Mouse (Mus musculus) hindbrain, embryonic 11.5 days (tissue): Measurements from ENCODE around the gene Slc7a5. TPM values are rescaled to one million over a fixed set of nuclear protein-coding genes. Genes with fewer than 3 reads are reported as not detected.

Experiments used
- ATAC-seq: fragments of 200-750 bp; cut with Nextera tagmentation; 2 replicates; pipeline ENCODE4 v1.8.0; 2017; ENCODE audit warnings: mild to moderate bottlenecking, moderate TSS enrichment, moderate library complexity; ENCODE audit not compliant: low FRiP score
- DNase-seq: peaks from one replicate; pipeline ENCODE4 v3.0.0-alpha.2; 2015; ENCODE audit warnings: low spot score
- H3K27ac ChIP-seq: fragments of 300-500 bp; sonication (generic); 2 replicates; pipeline ENCODE4 v1.5.1; 2014; ENCODE audit warnings: mild to moderate bottlenecking, low read depth, low read length
- H3K27me3 ChIP-seq: fragments of 300-500 bp; sonication (generic); 2 replicates; pipeline ENCODE4 v1.6.1; 2014; ENCODE audit warnings: mild to moderate bottlenecking, low read length, moderate library complexity, mixed read lengths; ENCODE audit not compliant: control insufficient read depth, insufficient read depth
- H3K36me3 ChIP-seq: fragments of 300-500 bp; sonication (generic); 2 replicates; pipeline ENCODE4 v1.6.1; 2014; ENCODE audit warnings: mild to moderate bottlenecking, low read length, moderate library complexity, mixed read lengths; ENCODE audit not compliant: control insufficient read depth, insufficient read depth
- H3K4me1 ChIP-seq: fragments of 300-500 bp; sonication (generic); replicated peaks from 2 replicates; pipeline ENCODE4 v1.6.1; 2014; ENCODE audit warnings: low read length, mixed read lengths; ENCODE audit not compliant: control insufficient read depth, insufficient read depth
- H3K4me2 ChIP-seq: fragments of 300-500 bp; sonication (generic); replicated peaks from 2 replicates; pipeline ENCODE4 v1.6.1; 2014; ENCODE audit warnings: mild to moderate bottlenecking, low read depth, low read length
- H3K4me3 ChIP-seq: fragments of 300-500 bp; sonication (generic); 2 replicates; pipeline ENCODE4 v1.5.1; 2014; ENCODE audit warnings: low read depth, low read length
- H3K9ac ChIP-seq: fragments of 300-500 bp; sonication (generic); 2 replicates; pipeline ENCODE4 v1.6.1; 2014; ENCODE audit warnings: low read depth, low read length
- H3K9me3 ChIP-seq: fragments of 300-500 bp; sonication (generic); 2 replicates; pipeline ENCODE4 v1.6.1; 2016; ENCODE audit warnings: low read length; ENCODE audit not compliant: control insufficient read depth
- WGBS: fragments of 180-500 bp; shearing (Covaris S2); extraction: QIAGEN DNeasy Blood & Tissue Kit; methylation state at CpG from one replicate; pipeline ENCODE4 v1.1.7; 2014; 5-methylcytosine and 5-hydroxymethylcytosine counted together
- polyA plus RNA-seq: library from polyadenylated mRNA; unstranded; fragments of >200 nt; fragmentation: Nextera tagmentation; extraction: Ambion mirVana; gene quantifications from 2 replicates; pipeline ENCODE4 v1.2.1, GENCODE M21; 2014

The Slc7a5 gene
- polyA plus RNA-seq, 1 experiment from 2014 or later, result 23.3 TPM

DNA sequence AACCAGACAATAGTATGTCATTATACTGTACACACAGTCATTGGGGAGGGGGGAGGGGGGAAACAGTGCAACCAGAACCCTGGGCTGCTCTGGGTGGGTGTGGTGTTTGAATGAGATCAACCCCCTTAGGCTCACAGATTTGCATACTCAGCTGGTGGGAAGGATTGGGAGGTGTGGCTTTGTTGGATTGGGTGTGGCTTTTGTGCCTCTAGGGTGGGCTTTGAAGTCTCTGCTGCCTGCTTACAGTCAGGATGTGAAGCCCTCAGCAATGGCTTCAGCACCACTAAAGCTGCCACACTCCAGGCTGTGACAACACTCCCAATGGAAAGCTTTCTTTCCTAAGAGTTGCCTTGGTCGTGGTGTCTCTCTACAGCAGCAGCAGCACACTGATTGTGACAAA is 19.9 kb downstream of the Slc7a5 start:
- H3K4me3 ChIP-seq, result no peak overlapping the region
- no peaks in the 10 kb centered on the region for H3K27me3 ChIP-seq
- no peaks in the 10 kb centered on the region for H3K4me1 ChIP-seq
- H3K36me3 ChIP-seq, result no peaks in the 10 kb centered on the region
- no peak overlapping the region for H3K27ac ChIP-seq
- DNase-seq (no peak), ATAC-seq (no peak)
- 84% methylated on average over 1 of the region's 1 CpGs for WGBS
- H3K9me3 ChIP-seq, result no peaks in the 10 kb centered on the region
- H3K4me2 ChIP-seq, result no peak overlapping the region
- no peak overlapping the region for H3K9ac ChIP-seq

DNA sequence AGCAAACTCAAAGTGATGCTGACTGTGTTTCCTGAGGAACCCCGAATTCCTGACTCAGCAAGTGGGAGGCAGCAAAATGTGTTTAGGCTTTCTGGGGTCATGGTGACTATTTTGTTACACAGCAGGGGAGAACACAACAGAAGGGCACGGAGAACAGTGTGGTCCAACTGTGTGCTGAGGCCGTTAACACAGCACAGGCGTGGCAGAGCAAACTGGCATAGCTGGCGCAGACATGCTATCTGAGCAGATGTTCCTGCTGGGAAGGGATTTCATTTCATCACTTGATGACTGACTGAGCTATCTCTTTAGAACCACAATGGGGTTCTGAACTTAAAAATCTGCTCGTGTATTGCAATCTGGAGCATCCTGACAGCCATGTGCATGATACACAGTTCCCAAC is 22.1 kb downstream of the Slc7a5 start:
- no peak overlapping the region for H3K9ac ChIP-seq
- whole genome bisulfite sequencing, result 76% methylated on average over 6 of the region's 6 CpGs
- ATAC-seq (no peak), DNase-seq (no peak)
- no peak overlapping the region for H3K4me2 ChIP-seq
- H3K4me1 ChIP-seq, result no peaks in the 10 kb centered on the region
- no peaks in the 10 kb centered on the region for H3K27me3 ChIP-seq
- no peak overlapping the region for H3K4me3 ChIP-seq
- H3K9me3 ChIP-seq, result no peaks in the 10 kb centered on the region
- no peaks in the 10 kb centered on the region for H3K36me3 ChIP-seq
- no peak overlapping the region for H3K27ac ChIP-seq

DNA sequence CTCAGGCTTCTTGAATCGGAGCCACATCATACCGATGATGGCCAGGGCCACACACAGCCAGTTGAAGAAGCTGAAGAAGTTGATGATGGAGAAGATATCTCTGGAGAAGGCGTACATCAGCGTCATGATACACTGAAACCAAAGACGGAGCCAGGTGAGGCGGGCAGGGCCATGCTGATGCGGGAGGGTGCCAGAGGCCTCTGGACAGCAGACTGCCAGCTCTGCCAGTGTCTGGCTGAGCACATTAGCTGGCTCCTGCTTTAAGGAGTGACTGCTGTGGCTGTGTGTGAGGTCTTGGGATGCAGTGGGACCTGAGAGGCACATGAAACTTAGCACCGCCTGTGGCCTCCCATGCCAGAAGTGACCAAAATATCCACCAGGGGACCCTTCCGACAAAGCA is 22.5 kb downstream of the Slc7a5 start:
- H3K4me2 ChIP-seq, result no peak overlapping the region
- no peak overlapping the region for H3K27ac ChIP-seq
- H3K27me3 ChIP-seq, result no peaks in the 10 kb centered on the region
- no peaks in the 10 kb centered on the region for H3K9me3 ChIP-seq
- no peaks in the 10 kb centered on the region for H3K4me1 ChIP-seq
- no peaks in the 10 kb centered on the region for H3K36me3 ChIP-seq
- H3K4me3 ChIP-seq, result no peak overlapping the region
- no peak overlapping the region for H3K9ac ChIP-seq
- DNase-seq (no peak), ATAC-seq (no peak)
- WGBS, result 92% methylated on average over 9 of the region's 9 CpGs

DNA sequence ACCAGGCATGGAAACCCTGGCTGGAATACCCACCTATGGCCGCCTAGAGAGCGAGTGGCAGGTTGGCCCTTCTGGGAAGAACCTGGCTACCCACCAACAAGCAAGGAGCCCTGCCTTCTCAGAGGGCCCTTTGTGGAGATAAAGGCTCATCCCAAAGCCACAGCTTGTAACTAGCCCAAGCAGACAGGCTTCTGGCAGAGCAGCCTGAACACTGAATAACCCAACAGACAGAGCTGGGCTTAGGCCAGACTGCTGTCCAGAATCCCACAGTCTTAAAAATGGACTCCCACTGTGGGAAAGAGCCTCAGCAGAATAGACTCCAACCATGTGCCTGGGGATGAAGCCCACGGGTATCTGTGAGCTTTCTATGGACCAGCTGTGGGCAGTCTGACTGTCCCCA is 23.3 kb downstream of the Slc7a5 start:
- Histone ChIP-seq H3K27me3 (no peaks in the 10 kb centered on the region), H3K4me3 (no peak overlapping the region), H3K36me3 (no peaks in the 10 kb centered on the region), H3K4me2 (no peak overlapping the region), H3K9ac (no peak overlapping the region), H3K9me3 (no peaks in the 10 kb centered on the region), H3K27ac (no peak overlapping the region), H3K4me1 (no peaks in the 10 kb centered on the region)
- no peak for ATAC-seq
- 92% methylated on average over 3 of the region's 3 CpGs for WGBS
- DNase-seq, result no peak

DNA sequence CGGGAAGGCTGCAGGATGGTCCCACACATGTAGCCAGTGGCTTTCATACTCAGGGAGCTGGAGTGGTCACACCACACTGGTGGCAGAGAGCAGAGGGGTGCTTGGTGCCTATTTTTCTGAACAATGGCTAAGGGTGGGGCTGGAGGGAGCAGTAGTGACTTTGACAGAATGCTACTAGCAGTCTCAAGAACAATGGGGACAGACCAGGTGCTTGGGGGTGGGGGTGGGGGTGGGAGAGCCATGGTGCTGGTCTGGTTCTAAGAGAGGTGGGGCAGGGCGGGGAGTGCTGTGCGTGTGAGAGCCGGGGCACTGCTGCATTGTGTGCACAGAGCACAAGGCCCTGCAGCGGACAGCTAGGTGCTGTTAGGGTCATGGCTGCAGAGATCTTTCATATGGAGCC is 25.6 kb downstream of the Slc7a5 start:
- no peak for ATAC-seq

DNA sequence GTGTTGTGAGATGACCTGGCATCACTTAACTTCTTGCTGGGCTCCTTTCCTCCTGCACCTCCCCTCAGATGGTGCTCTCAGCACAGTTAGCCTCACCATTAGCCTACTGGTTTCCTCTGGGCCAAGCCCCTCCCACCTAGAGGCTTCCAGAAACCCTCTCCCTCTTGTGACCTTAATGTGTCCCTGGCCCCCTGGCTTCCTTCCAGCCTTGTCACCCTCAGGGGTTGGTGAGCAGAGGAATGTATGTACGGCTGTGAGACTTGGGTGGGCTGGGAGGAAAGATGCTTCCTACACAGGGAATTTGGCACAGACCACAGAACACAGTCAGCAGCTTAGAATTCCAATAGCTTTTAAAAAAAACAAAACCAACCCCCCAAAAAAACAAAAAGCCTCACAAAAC is 26.7 kb downstream of the Slc7a5 start:
- H3K36me3 ChIP-seq, result no peaks in the 10 kb centered on the region
- no peaks in the 10 kb centered on the region for H3K4me1 ChIP-seq
- ATAC-seq (no peak), DNase-seq (no peak)
- no peaks in the 10 kb centered on the region for H3K9me3 ChIP-seq
- H3K4me3 ChIP-seq, result no peak overlapping the region
- H3K27me3 ChIP-seq, result no peaks in the 10 kb centered on the region
- no peak overlapping the region for H3K4me2 ChIP-seq
- WGBS, result 65% methylated on average over 1 of the region's 1 CpGs
- no peak overlapping the region for H3K27ac ChIP-seq
- no peak overlapping the region for H3K9ac ChIP-seq

More for the DNA sequence above, 25.6 kb downstream of the Slc7a5 start:
- no peak for DNase-seq
- Histone ChIP-seq H3K9ac (no peak overlapping the region), H3K9me3 (no peaks in the 10 kb centered on the region), H3K4me2 (no peak overlapping the region), H3K4me1 (no peaks in the 10 kb centered on the region), H3K27ac (no peak overlapping the region), H3K36me3 (no peaks in the 10 kb centered on the region), H3K27me3 (no peaks in the 10 kb centered on the region), H3K4me3 (no peak overlapping the region)
- 90% methylated on average over 5 of the region's 5 CpGs for WGBS

DNA sequence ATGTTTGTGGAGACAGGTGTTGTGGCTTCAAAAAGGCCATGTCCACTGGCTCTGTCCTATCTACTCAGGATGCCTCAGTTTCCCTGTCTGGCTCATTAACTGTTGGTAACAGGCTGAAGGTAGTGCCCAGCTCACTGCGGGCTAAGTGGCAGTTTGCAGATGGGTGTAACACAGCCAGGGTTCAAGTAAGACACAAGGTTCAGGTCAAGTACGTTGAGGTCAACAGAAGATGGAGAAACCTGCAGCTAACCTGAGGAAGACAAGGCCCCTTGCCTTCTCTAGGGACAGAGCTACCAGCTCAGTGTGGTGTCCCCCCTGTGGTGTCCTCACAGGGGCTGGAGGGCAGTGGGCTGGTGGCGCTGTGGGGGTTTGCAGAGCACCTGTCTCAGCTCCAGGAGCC is 27.8 kb downstream of the Slc7a5 start:
- ATAC-seq (no peak), DNase-seq (no peak)
- Histone ChIP-seq H3K4me2 (no peak overlapping the region), H3K36me3 (no peaks in the 10 kb centered on the region), H3K4me1 (no peaks in the 10 kb centered on the region), H3K27ac (no peak overlapping the region), H3K9me3 (no peaks in the 10 kb centered on the region), H3K9ac (no peak overlapping the region), H3K27me3 (no peaks in the 10 kb centered on the region), H3K4me3 (no peak overlapping the region)
- 81% methylated on average over 3 of the region's 3 CpGs for WGBS

DNA sequence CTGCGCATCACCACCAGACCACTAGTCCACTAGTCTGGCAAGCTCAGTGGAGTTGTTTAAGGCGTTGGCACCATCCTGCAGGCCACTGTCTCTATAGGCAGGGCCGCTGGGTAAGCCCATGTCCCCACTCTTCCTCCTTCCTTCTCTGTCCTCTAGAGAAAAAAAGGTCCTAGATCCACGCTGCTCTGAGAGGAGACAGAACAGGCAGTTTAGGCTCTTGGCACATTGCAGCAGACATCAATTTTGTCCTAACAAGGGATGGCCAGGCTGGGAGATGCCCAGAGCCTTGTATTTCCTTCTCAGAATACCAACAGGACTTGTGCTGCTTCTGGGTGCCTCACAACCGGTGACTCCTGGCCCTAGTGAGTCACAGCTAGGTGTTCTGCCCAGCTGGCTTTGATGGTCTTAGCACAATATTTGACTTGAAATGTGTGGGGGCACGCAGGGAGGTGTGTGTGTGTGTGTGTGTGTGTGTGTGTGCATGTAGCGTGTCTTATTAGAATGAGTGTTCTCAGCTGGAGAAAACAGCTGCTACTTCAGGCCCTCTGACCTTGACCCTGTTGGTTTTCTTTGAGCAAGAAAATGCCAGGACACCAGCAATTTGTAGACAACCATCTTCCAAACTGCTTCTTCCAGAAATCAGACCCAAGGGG is 29.5 kb downstream of the Slc7a5 start:
- no peaks in the 10 kb centered on the region for H3K27me3 ChIP-seq
- H3K4me3 ChIP-seq, result no peak overlapping the region
- DNase-seq, result no peak
- no peaks in the 10 kb centered on the region for H3K4me1 ChIP-seq
- no peak overlapping the region for H3K9ac ChIP-seq
- no peak overlapping the region for H3K27ac ChIP-seq
- H3K4me2 ChIP-seq, result no peak overlapping the region
- H3K9me3 ChIP-seq, result no peaks in the 10 kb centered on the region
- ATAC-seq, result no peak
- no peaks in the 10 kb centered on the region for H3K36me3 ChIP-seq
- WGBS, result 87% methylated on average over 7 of the region's 7 CpGs

DNA sequence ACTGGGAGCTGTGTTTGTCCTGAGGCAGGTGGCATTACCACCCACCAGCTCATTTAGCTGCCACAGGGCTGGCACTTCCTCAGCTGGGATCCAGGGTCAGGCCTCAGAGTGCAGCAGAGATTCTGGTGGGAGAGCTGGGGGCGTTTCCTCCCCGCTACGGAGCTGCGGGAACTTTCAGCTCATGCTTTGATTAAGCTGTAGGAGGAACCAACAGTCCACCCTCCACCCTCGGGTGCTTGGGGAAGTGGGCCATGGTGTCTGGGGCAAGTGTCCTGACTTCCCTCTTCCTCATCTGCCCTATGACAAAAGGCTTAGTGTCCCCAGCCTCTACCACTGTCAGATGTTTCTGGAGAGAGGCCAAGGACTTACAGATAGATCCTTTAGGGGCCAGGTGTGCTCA is 30.3 kb downstream of the Slc7a5 start:
- Histone ChIP-seq H3K27ac (no peak overlapping the region), H3K9ac (no peak overlapping the region), H3K4me3 (no peak overlapping the region), H3K4me1 (peaks cover 2% of the 10 kb centered on the region; the same call in 1 of the 2 replicates), H3K9me3 (no peaks in the 10 kb centered on the region), H3K27me3 (no peaks in the 10 kb centered on the region), H3K4me2 (no peak overlapping the region), H3K36me3 (no peaks in the 10 kb centered on the region)
- ATAC-seq, result no peak
- 86% methylated on average over 5 of the region's 5 CpGs for WGBS
- DNase-seq, result no peak
